Mouse (Mus musculus) CH12.LX (cell line): Measurements from ENCODE around the gene Zbtb8b.

Source experiments
- BHLHE40 ChIP-seq: IDR thresholded peaks from 2 replicates; pipeline ENCODE4 v1.6.1; 2011; ENCODE audit warnings: mild to moderate bottlenecking, low read depth, low read length, improper control_type of control experiment
- NELFE ChIP-seq: IDR thresholded peaks from 2 replicates; pipeline ENCODE4 v1.6.1; 2011; ENCODE audit warnings: low read depth, low read length, improper control_type of control experiment

DNA sequence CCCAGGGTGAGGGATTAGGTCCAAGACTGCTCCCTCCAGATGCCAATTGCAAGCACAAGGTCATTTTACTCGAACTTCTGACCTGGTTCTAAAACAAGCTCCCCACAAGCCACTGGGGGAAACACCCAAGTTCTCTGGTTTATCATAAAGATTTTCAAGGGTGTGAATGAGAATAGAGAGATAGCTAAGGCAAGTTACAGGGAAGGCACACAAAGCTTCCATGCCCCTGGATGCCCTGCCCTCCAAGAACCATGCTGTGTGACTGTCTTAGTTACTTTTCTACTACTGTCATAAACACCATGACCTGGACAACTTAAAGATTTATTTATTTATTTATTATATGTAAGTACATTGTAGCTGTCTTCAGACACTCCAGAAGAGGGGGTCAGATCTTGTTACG lies 53.7 kb downstream of the Zbtb8b start:
- no peak for TF ChIP-seq BHLHE40
- TF ChIP-seq NELFE = no peak
